Mouse (Mus musculus) E14TG2a.4 (cell line): ENCODE measurements at regions not wholly inside any gene's neighbourhood (a gene's known extent, or its start where the extent isn't known, plus 50 kb on each side); places are given as distances from the start of the nearest gene placed in this dataset.

Source experiments
- CTCF ChIP-seq: conservative IDR thresholded peaks from 2 replicates; pipeline ENCODE4 v1.5.1; 2014; ENCODE audit warnings: low read length
- NANOG ChIP-seq: IDR thresholded peaks from 2 replicates; pipeline ENCODE4 v1.6.1; 2014; ENCODE audit warnings: borderline replicate concordance, low read length, mixed read lengths
- POU5F1 ChIP-seq: IDR thresholded peaks from 2 replicates; pipeline ENCODE4 v1.6.1; 2014; ENCODE audit warnings: low read length, borderline replicate concordance

DNA sequence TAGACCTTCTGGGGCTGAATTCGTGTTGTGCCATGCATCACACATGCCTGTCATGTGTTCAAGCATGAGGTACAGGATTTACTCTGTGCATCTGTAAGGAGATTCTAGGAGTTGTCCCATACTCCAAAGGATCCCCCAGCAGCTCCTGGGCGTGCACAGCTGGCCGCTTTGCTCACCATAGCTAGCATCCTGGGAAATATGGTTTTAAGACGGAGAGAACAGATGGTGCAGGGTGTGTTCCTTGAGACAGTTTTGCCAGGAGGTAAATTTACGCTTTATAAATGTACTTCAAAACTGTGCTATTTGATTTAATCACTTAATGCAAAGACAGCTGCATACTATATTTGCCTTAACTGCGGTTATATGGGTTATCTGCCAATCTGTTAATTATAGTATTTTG lies 220.6 kb downstream of the Mpdz start:
- TF ChIP-seq CTCF (no peak), NANOG (no peak), POU5F1 (no peak)
